Mouse (Mus musculus) kidney, embryonic 15.5 days (tissue): ENCODE measurements around the gene Crtac1. TPM values are rescaled to one million over a fixed set of nuclear protein-coding genes. Genes with fewer than 3 reads are reported as not detected.

Source experiments
- ATAC-seq: fragments of 200-750 bp; cut with Nextera tagmentation; replicated peaks from 2 replicates; pipeline ENCODE4 v1.8.0; 2017; ENCODE audit warnings: moderate TSS enrichment; ENCODE audit not compliant: low FRiP score
- H3K27ac ChIP-seq: fragments of 300-500 bp; sonication (generic); 2 replicates; pipeline ENCODE4 v1.5.1; 2015; ENCODE audit warnings: mild to moderate bottlenecking, inconsistent platforms
- H3K27me3 ChIP-seq: fragments of 300-500 bp; sonication (generic); 2 replicates; pipeline ENCODE4 v1.6.1; 2015; ENCODE audit warnings: inconsistent platforms
- H3K36me3 ChIP-seq: fragments of 300-500 bp; sonication (generic); 2 replicates; pipeline ENCODE4 v1.6.1; 2015; ENCODE audit warnings: inconsistent platforms
- H3K4me1 ChIP-seq: fragments of 300-500 bp; sonication (generic); 2 replicates; pipeline ENCODE4 v1.6.1; 2015; ENCODE audit warnings: inconsistent platforms
- H3K4me2 ChIP-seq: fragments of 300-500 bp; sonication (generic); 2 replicates; pipeline ENCODE4 v1.6.1; 2015; ENCODE audit warnings: moderate library complexity, mild to moderate bottlenecking, inconsistent platforms
- H3K4me3 ChIP-seq: fragments of 300-500 bp; sonication (generic); replicated peaks from 2 replicates; pipeline ENCODE4 v1.5.1; 2015; ENCODE audit warnings: mild to moderate bottlenecking, inconsistent platforms
- H3K9ac ChIP-seq: fragments of 300-500 bp; sonication (generic); 2 replicates; pipeline ENCODE4 v1.6.1; 2015; ENCODE audit warnings: mild to moderate bottlenecking, inconsistent platforms
- H3K9me3 ChIP-seq: fragments of 300-500 bp; sonication (generic); replicated peaks from 2 replicates; pipeline ENCODE4 v1.6.1; 2016; ENCODE audit warnings: inconsistent platforms
- WGBS: fragments of 180-500 bp; shearing (Covaris S2); methylation state at CpG from one replicate; pipeline ENCODE4 v1.1.7; 2015; ENCODE audit warnings: mixed read lengths; 5-methylcytosine and 5-hydroxymethylcytosine counted together
- polyA plus RNA-seq: library from polyadenylated mRNA; unstranded; fragments of >200 nt; fragmentation: Nextera tagmentation; extraction: Ambion mirVana; gene quantifications from 2 replicates; pipeline ENCODE4 v1.2.1, GENCODE M21; 2015

Crtac1 gene
- polyA plus RNA-seq, 1 experiment from 2014 or later: 7.0 TPM

DNA sequence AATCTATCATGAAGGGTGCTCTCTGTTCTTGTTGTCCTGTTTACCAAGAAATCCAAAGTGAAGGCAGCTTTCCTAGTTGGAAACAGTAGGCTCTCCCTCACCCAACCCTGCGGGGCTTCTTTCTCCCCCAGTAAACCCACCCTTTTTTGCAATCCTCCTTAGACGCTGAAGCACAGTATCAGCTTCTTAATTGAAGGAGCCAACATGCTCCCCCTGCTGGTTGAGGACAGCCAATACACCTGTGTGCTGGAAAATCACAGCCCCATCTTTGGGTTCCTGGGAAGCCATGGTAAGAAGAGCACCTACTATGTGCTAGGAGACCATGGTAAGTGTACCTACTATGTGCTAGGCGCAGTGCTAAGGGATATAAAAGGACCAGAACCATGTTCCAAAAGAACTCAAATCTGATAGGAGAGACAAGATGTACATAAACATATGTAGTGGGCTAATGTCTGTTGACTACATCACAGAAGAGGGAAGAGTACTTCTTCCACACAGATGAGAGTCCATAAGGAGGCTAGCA, 12.4 kb upstream of the Crtac1 start:
- Histone ChIP-seq H3K4me1 (peaks cover 12% of the 10 kb centered on the region; the same call in 1 of the 2 replicates), H3K4me2 (no peak overlapping the region), H3K4me3 (no peak overlapping the region), H3K9me3 (no peaks in the 10 kb centered on the region), H3K27ac (no peak overlapping the region), H3K27me3 (no peaks in the 10 kb centered on the region), H3K36me3 (no peaks in the 10 kb centered on the region), H3K9ac (no peak overlapping the region)
- WGBS: 7% methylated on average over 3 of the region's 3 CpGs
- no peak for ATAC-seq

DNA sequence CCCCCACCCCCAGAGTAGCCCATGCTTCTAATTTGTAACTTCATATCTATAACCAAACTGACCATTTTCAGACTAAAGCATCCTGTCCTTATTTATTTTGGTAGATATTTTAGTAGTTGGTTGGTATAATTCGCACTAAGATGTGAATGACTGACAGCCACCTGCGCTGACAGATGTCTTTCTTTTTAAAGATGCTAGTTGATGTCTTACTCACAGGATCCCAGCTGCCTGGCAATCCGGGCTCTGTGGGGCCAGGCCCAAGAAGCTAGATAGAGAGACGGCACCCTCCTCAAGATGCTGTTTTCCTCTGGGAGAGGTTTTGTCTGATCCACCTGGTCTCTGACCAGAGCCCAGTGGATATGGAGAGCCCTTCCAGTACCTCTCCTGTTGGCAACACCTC, 11.7 kb upstream of the Crtac1 start:
- Histone ChIP-seq H3K9me3 (no peaks in the 10 kb centered on the region), H3K4me2 (no peak overlapping the region), H3K27ac (no peak overlapping the region), H3K4me3 (no peak overlapping the region), H3K9ac (no peak overlapping the region), H3K36me3 (no peaks in the 10 kb centered on the region), H3K4me1 (peaks cover 15% of the 10 kb centered on the region; the same call in 1 of the 2 replicates), H3K27me3 (no peaks in the 10 kb centered on the region)
- no peak for ATAC-seq
- 70% methylated on average over 4 of the region's 4 CpGs for WGBS

DNA sequence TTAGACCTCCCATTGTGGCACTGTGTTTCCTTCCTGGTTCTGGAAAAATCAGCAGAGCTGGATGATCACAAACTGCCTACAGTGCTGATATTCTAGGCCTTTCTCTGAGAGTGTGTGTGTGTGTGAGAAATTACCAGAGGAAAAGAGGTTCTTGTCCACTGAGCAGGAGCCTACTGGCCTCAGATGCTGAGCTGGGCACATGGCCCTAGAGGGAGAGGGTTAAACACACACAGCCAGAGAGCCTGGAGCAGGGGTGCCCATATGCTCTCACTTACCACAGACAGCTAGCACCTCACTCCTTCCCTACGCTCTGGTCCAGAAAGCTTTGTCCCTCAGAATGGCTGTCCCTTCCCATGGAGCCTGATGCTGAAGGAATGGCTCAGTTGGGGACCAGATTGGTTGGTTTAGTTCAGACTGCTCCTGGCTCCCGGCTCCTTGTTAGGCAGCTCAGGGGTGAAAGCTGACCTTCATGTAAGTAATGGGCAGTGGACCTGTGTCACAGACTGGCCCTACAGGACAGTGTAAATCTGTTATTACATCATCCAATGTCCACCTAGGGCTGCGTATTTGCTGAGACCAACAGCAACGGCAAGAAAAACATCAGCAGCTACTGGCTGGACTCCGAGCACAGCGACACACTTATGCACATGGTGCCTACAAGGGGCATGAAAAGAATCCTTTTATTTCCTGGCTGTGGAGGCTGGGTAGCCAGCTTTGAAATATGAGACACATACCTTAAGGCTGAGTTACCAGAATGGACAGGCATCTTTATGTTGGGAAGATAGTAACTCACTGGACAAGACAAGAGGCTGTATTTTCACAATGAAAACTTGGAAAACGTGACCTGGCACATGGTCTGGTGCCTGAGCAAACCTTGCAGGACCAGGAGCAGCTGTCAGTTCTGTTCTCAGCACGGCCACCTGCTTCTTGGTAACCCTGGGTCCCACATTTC, 10.9 kb upstream of the Crtac1 start:
- no peak overlapping the region for H3K4me2 ChIP-seq
- no peaks in the 10 kb centered on the region for H3K9me3 ChIP-seq
- H3K36me3 ChIP-seq: no peaks in the 10 kb centered on the region
- WGBS: 19% methylated on average over 8 of the region's 8 CpGs
- peak overlapping the region; percentile 46; the same call in 1 of the 2 replicates for H3K27ac ChIP-seq
- no peak overlapping the region for H3K9ac ChIP-seq
- H3K4me1 ChIP-seq: peaks cover 15% of the 10 kb centered on the region; the same call in 1 of the 2 replicates
- no peaks in the 10 kb centered on the region for H3K27me3 ChIP-seq
- ATAC-seq: peak; percentile 63
- no peak overlapping the region for H3K4me3 ChIP-seq

DNA sequence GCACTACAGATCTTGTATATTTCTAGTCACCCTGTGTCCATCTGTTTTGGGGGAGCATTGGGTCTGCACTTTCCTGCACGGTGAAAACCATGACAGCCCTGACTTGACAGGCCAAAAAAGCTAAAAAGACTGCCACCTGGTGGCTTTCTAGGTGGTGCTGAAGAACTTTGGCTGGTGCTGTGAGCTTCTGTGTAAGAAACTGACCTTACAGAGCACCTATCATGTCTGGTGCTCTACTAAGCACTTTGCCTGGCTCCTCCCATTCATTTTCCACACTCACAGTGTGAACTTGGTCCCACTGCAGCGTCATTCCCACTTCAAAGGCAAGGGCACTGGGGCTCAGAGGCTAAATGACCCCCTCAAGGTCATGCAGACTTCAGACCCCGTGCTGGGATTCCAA, 8.5 kb upstream of the Crtac1 start:
- no peaks in the 10 kb centered on the region for H3K9me3 ChIP-seq
- no peak overlapping the region for H3K9ac ChIP-seq
- H3K27ac ChIP-seq: no peak overlapping the region
- H3K4me3 ChIP-seq: no peak overlapping the region
- H3K4me2 ChIP-seq: no peak overlapping the region
- WGBS: 27% methylated on average over 3 of the region's 3 CpGs
- peaks cover 8% of the 10 kb centered on the region for H3K27me3 ChIP-seq
- no peaks in the 10 kb centered on the region for H3K36me3 ChIP-seq
- no peak for ATAC-seq
- peaks cover 15% of the 10 kb centered on the region; the same call in 1 of the 2 replicates for H3K4me1 ChIP-seq

DNA sequence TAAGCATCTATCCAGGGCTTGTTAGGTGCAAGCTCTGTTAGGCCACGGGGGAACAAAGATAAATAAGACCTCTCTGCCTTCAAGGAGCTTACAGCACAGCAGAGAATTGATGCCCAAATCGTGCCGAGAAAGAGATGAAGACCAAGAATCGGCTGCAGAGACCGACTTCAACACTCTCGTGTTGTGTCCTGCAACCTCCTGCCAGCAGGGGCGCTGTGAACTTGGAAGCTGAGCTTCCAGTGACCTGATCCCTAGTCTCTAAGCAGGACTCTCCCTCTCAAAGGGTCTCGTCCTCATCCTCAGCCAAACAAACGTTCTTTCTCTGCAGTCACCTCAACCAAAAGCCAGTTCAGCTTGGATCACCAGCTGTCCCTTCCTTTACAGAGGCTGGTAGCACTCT, 7.8 kb upstream of the Crtac1 start:
- no peak overlapping the region for H3K27ac ChIP-seq
- 67% methylated on average over 9 of the region's 9 CpGs for WGBS
- peaks cover 15% of the 10 kb centered on the region; the same call in 1 of the 2 replicates for H3K4me1 ChIP-seq

DNA sequence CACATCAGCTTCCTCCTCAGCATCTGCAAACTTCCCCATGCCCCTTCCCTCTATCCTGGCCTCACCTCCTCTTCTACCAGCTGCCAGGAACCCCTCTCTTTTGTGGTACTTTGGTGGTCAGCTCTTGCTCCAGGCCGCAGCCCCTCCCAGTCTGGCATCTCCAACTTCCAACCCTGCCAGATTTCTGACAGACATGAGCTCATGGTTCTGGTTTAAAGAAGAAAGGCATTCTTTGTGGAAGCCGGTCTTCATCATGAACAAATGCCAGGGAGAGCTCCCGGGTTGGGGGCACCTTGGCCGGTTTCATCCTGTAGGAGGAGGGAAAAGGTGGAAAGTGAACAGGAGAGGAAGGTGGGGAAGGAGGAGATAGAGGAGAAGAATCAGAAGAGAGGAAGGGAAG, 4.0 kb upstream of the Crtac1 start:
- 70% methylated on average over 4 of the region's 4 CpGs for WGBS

More for the DNA sequence above, 7.8 kb upstream of the Crtac1 start:
- H3K36me3 ChIP-seq: no peaks in the 10 kb centered on the region
- no peaks in the 10 kb centered on the region for H3K9me3 ChIP-seq
- no peak overlapping the region for H3K4me2 ChIP-seq
- H3K9ac ChIP-seq: no peak overlapping the region
- ATAC-seq: no peak
- peaks cover 15% of the 10 kb centered on the region for H3K27me3 ChIP-seq
- no peak overlapping the region for H3K4me3 ChIP-seq

DNA sequence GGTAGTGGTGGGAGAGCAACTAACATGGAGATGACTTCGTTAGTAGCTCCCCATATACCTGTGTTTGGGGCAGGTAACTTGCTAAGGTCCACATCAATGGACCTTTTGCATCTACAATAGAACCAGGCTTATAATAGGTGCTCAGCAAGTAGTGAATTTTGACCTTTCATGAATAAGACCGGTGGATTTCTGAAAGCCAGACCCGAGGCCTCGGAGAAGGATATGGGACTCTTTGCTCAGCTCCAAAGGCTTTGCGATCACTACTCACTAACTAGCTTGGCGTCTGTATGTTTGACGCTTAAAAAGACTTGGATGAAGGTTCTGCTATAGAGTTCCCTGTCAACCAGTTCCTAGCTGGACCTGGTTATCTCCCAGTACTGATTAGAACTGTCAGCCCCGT, 1.2 kb upstream of the Crtac1 start:
- WGBS: 46% methylated on average over 8 of the region's 8 CpGs
- H3K9ac ChIP-seq: 0 out of 2 replicates have a peak overlapping the region, but pooled peaks have one; percentile 48

More for the DNA sequence above, 4.0 kb upstream of the Crtac1 start:
- H3K27ac ChIP-seq: no peak overlapping the region
- H3K4me1 ChIP-seq: peaks cover 21% of the 10 kb centered on the region
- H3K4me3 ChIP-seq: no peak overlapping the region
- H3K27me3 ChIP-seq: peaks cover 52% of the 10 kb centered on the region
- no peaks in the 10 kb centered on the region for H3K36me3 ChIP-seq
- H3K9me3 ChIP-seq: no peaks in the 10 kb centered on the region
- no peak for ATAC-seq
- H3K4me2 ChIP-seq: no peak overlapping the region
- no peak overlapping the region for H3K9ac ChIP-seq

DNA sequence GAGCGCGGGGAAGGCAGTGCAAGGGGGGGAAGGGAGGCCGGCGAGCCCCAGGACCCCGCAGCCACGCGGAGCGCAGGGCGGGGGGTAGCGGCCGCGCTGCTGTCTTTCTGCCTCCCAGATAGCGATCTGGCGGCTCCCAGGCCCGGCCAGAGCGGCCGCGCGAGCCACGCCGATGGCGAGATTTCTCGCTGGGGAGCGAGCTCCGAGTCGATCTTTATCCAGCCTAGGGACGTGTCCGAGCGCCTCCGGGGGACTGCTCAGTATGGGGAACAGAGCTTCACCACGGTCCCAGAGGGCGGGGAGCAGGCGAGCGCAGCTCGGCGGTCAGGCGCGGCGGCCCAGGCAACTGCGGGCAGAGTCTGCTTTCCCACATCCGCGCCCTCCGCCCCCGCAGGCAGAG, 608 bp upstream of the Crtac1 start:
- under 1% methylated on average over 37 of the region's 44 CpGs for WGBS
- ATAC-seq: peak; percentile 73
- H3K27me3 ChIP-seq: peaks cover 68% of the 10 kb centered on the region
- no peaks in the 10 kb centered on the region for H3K9me3 ChIP-seq
- H3K4me2 ChIP-seq: peak overlapping the region; percentile 93
- H3K9ac ChIP-seq: peak overlapping the region; percentile 48
- H3K36me3 ChIP-seq: no peaks in the 10 kb centered on the region
- peak overlapping the region; percentile 58 for H3K4me3 ChIP-seq
- 0 out of 2 replicates have a peak overlapping the region, but pooled peaks have one; percentile 37 for H3K27ac ChIP-seq
- H3K4me1 ChIP-seq: peaks cover 20% of the 10 kb centered on the region

More for the DNA sequence above, 1.2 kb upstream of the Crtac1 start:
- no peaks in the 10 kb centered on the region for H3K36me3 ChIP-seq
- H3K4me1 ChIP-seq: peaks cover 20% of the 10 kb centered on the region
- peaks cover 68% of the 10 kb centered on the region for H3K27me3 ChIP-seq
- H3K4me2 ChIP-seq: peak overlapping the region; percentile 93
- no peak for ATAC-seq
- H3K27ac ChIP-seq: no peak overlapping the region
- H3K4me3 ChIP-seq: peak overlapping the region; percentile 58
- H3K9me3 ChIP-seq: no peaks in the 10 kb centered on the region

DNA sequence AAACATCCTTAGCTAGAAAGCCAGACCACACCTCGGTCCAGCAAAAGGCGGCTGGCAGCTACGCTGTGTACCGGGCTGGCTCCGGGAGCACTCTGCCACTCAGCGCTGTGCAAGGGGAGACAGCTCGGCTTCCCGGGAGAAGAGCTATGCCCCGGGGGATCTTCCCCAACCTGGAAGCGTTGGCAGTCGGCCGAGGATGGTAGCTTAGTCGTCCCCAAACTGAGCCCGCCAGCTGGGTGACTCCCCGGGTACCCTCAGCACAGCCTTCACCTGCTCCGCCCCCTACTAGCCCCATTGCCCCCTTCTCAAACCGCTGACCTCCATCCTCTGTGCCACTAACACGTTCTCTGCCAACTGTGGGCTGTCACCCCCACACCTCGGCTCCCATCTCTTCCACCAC, 602 bp downstream of the Crtac1 start:
- Histone ChIP-seq H3K27me3 (peaks cover 68% of the 10 kb centered on the region), H3K9ac (0 out of 2 replicates have a peak overlapping the region, but pooled peaks have one; percentile 48), H3K4me3 (peak overlapping the region; percentile 58), H3K4me1 (peaks cover 24% of the 10 kb centered on the region), H3K4me2 (peak overlapping the region; percentile 93), H3K27ac (no peak overlapping the region), H3K9me3 (no peaks in the 10 kb centered on the region), H3K36me3 (no peaks in the 10 kb centered on the region)
- no peak for ATAC-seq
- 2% methylated on average over 19 of the region's 19 CpGs for WGBS

DNA sequence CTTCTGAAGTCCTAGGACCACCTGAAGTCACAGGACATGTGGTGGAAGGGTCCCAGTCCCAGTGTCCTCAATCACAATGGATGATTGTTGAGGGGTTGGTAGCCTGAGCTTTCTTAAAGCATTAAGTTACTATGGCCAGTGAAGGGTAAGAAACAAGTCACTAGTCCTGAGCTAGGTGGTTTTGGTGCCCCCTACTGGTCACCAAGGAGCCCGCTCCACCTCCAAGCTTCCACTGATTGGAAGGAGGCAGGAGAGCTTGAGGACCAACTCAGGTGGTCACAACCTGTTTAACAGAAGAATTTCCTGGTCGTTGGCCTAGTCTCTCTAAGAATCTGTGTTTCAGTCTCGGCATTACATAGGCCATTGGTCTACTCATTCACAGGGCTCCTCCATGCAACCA, 2.2 kb downstream of the Crtac1 start:
- Histone ChIP-seq H3K27me3 (peaks cover 53% of the 10 kb centered on the region), H3K4me1 (peaks cover 38% of the 10 kb centered on the region), H3K9ac (no peak overlapping the region), H3K4me3 (no peak overlapping the region), H3K9me3 (no peaks in the 10 kb centered on the region), H3K36me3 (no peaks in the 10 kb centered on the region), H3K27ac (no peak overlapping the region), H3K4me2 (no peak overlapping the region)
- ATAC-seq: no peak
- 14% methylated on average over 3 of the region's 3 CpGs for WGBS

DNA sequence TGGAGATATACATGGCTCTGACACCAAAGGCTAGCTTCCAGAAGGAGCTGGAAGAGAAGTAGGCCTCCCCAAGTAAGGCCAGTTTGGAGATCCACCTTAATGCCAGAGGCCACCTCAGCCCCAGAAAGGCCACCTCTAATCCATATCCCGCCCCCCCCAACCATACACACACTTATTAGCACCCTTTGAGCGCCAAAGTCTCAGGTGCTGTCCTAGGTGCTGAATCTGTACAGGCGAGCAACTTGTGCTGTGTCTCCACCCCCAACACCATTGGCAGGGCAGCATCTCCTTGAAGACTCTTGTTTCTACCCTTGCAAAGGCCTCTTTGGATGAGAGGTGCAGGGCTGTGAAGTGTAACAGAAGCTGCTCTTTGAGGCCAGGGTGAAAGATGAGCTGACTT, 6.4 kb downstream of the Crtac1 start:
- 3% methylated on average over 3 of the region's 3 CpGs for WGBS

DNA sequence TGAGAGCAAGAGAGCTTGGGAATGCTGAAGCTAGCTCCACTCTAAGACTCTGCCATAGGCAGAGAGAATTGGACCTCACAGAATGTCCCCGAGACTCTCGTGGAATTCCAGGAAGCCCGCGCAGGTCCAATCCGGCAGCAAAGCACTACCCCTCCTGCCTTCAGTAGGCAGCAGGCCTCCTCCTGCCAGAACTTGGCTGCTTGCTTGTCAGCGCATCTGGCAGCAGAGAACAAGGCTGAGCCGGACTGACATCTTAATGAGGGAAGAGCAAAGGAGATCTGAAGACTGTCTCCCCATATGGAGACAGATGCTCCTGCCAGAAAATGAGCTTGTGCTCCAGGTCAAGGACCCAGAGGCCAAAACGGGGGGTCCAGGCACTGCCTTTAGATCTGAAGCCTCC, 16.5 kb downstream of the Crtac1 start:
- no peak overlapping the region for H3K27ac ChIP-seq

More for the DNA sequence above, 6.4 kb downstream of the Crtac1 start:
- Histone ChIP-seq H3K9ac (no peak overlapping the region), H3K27me3 (peaks cover 11% of the 10 kb centered on the region), H3K36me3 (no peaks in the 10 kb centered on the region), H3K4me3 (no peak overlapping the region), H3K27ac (no peak overlapping the region), H3K4me1 (peaks cover 37% of the 10 kb centered on the region), H3K9me3 (no peaks in the 10 kb centered on the region), H3K4me2 (no peak overlapping the region)
- 0 out of 2 replicates have a peak, but pooled peaks have one; percentile 27 for ATAC-seq

More for the DNA sequence above, 16.5 kb downstream of the Crtac1 start:
- no peak overlapping the region for H3K4me2 ChIP-seq
- H3K9ac ChIP-seq: no peak overlapping the region
- no peaks in the 10 kb centered on the region for H3K4me1 ChIP-seq
- H3K9me3 ChIP-seq: no peaks in the 10 kb centered on the region
- WGBS: 69% methylated on average over 8 of the region's 8 CpGs
- no peak overlapping the region for H3K4me3 ChIP-seq
- peaks cover 7% of the 10 kb centered on the region for H3K27me3 ChIP-seq
- no peaks in the 10 kb centered on the region for H3K36me3 ChIP-seq
- no peak for ATAC-seq
